Mouse (Mus musculus) midbrain, postnatal 0 days (tissue): Measurements from ENCODE around the gene Serpina11. TPM values are rescaled to one million over a fixed set of nuclear protein-coding genes. Genes with fewer than 3 reads are reported as not detected.

Experiments used
- ATAC-seq: fragments of 200-750 bp; cut with Nextera tagmentation; 2 replicates; pipeline ENCODE4 v1.8.0; 2017; ENCODE audit warnings: moderate number of reproducible peaks, mild to moderate bottlenecking, moderate TSS enrichment, moderate library complexity; ENCODE audit not compliant: low FRiP score
- DNase-seq: peaks from one replicate; pipeline ENCODE4 v3.0.0-alpha.2; 2015; ENCODE audit warnings: low spot score
- H3K27ac ChIP-seq: fragments of 300-500 bp; sonication (generic); 2 replicates; pipeline ENCODE4 v1.5.1; 2014; ENCODE audit warnings: low read depth, mild to moderate bottlenecking, low read length, mixed read lengths
- H3K27me3 ChIP-seq: fragments of 300-500 bp; sonication (generic); 2 replicates; pipeline ENCODE4 v1.6.1; 2014; ENCODE audit warnings: low read length, control low read depth, mixed read lengths; ENCODE audit not compliant: insufficient read depth
- H3K36me3 ChIP-seq: fragments of 300-500 bp; sonication (generic); 2 replicates; pipeline ENCODE4 v1.6.1; 2014; ENCODE audit warnings: low read length, control low read depth, mixed read lengths; ENCODE audit not compliant: insufficient read depth
- H3K4me1 ChIP-seq: fragments of 300-500 bp; sonication (generic); 2 replicates; pipeline ENCODE4 v1.6.1; 2014; ENCODE audit warnings: mild to moderate bottlenecking, control low read depth, antibody characterized with exemption, low read length, mixed read lengths; ENCODE audit not compliant: insufficient read depth
- H3K4me2 ChIP-seq: fragments of 300-500 bp; sonication (generic); 2 replicates; pipeline ENCODE4 v1.6.1; 2014; ENCODE audit warnings: low read depth, mild to moderate bottlenecking, low read length, mixed read lengths; ENCODE audit not compliant: poor library complexity, severe bottlenecking
- H3K4me3 ChIP-seq: fragments of 300-500 bp; sonication (generic); 2 replicates; pipeline ENCODE4 v1.5.1; 2014; ENCODE audit warnings: low read depth, mild to moderate bottlenecking, low read length, moderate library complexity
- H3K9ac ChIP-seq: fragments of 300-500 bp; sonication (generic); replicated peaks from 2 replicates; pipeline ENCODE4 v1.6.1; 2014; ENCODE audit warnings: mild to moderate bottlenecking, low read length, moderate library complexity, mixed read lengths; ENCODE audit not compliant: poor library complexity, severe bottlenecking
- H3K9me3 ChIP-seq: fragments of 300-500 bp; sonication (generic); 2 replicates; pipeline ENCODE4 v1.6.1; 2016; ENCODE audit warnings: low read length, control low read depth
- CTCF ChIP-seq: IDR thresholded peaks from 2 replicates; pipeline ENCODE4 v1.5.1; 2016; ENCODE audit warnings: antibody characterized with exemption, mild to moderate bottlenecking
- WGBS: fragments of 180-500 bp; shearing (Covaris S2); extraction: QIAGEN DNeasy Blood & Tissue Kit; methylation state at CpG from one replicate; pipeline ENCODE4 v1.1.7; 2014; 5-methylcytosine and 5-hydroxymethylcytosine counted together
- polyA plus RNA-seq: library from polyadenylated mRNA; unstranded; fragments of >200 nt; fragmentation: Nextera tagmentation; extraction: Ambion mirVana; gene quantifications from 2 replicates; pipeline ENCODE4 v1.2.1, GENCODE M21; 2015
- total RNA-seq: library from RNA; depleted of rRNA; stranded (reverse); fragments of >200 nt; gene quantifications from 2 replicates; pipeline ENCODE4 v1.2.3, GENCODE M21; 2014

The Serpina11 gene
- total and polyA plus RNA-seq, 2 experiments from 2014 or later: not detected

DNA sequence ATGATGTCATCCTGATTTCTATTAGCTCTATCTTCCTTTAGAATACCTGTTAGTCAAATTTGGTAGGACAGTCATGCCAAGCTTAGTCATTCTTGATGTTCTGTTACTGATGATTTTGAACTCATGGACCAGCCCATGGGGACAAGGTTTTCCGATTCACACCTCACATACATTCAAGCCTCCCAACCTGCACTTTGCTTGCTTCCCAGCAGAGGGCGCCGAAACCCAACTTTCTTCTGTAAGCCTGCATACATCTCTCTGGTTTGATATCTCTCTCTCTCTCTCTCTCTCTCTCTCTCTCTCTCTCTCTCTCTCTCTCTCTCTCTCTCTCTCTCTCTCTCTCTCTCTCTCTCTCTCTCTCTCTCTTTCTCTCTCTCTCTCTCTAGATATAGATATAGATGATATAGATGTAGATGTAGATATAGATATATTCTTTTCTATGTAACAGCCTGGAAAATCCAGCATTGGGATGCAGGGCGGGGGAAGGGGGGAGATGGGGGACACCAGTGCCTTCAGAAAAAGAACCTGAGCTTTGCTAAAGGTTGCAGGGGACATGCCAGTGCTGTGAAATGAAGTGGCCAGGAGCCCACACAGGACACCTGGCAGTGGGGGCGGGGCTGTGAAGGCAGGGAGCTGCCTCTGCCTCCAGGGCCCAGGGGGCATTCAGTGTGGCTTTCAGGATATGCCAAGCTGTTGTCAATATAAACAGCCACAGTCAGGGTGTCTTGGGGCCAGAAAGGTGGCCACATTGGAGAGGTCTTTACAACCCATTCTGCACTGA lies 5.7 kb upstream of the Serpina11 start:
- Histone ChIP-seq H3K36me3 (no peaks in the 10 kb centered on the region), H3K4me1 (no peaks in the 10 kb centered on the region), H3K4me2 (no peak overlapping the region), H3K27ac (no peak overlapping the region), H3K4me3 (no peak overlapping the region), H3K9me3 (no peaks in the 10 kb centered on the region), H3K27me3 (no peaks in the 10 kb centered on the region), H3K9ac (no peak overlapping the region)
- peak; percentile 88 for TF ChIP-seq CTCF
- ATAC-seq: peak; percentile 53; the same call in 1 of the 2 replicates
- 44% methylated on average over 5 of the region's 5 CpGs for WGBS
- peak; percentile 78 for DNase-seq

- Histone ChIP-seq H3K4me3 (no peak overlapping the region), H3K9ac (no peak overlapping the region), H3K9me3 (no peaks in the 10 kb centered on the region), H3K4me1 (no peaks in the 10 kb centered on the region), H3K27ac (no peak overlapping the region), H3K4me2 (no peak overlapping the region), H3K27me3 (no peaks in the 10 kb centered on the region), H3K36me3 (no peaks in the 10 kb centered on the region)
- DNase-seq (no peak), ATAC-seq (no peak)
- TF ChIP-seq CTCF: no peak
- 77% methylated on average over 7 of the region's 7 CpGs for WGBS
These were observed 3.2 kb upstream of the Serpina11 start for GRCm38 (mm10) chr12:103992945-103993344.

DNA sequence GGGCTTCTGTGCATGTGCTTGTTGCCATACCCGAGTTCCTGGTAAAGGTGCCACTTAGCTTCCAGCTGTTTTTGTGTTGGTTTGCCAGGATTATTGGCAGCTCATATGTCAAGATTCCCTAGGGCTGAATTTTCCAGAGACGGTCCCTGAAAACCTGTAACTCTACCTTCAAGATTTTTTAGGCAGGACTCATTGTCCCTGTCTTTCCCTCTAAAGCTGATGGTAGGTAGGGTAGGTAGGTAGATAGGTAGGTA lies 316 bp downstream of the Serpina11 start:
- Histone ChIP-seq H3K9ac (no peak overlapping the region), H3K27ac (no peak overlapping the region), H3K4me3 (no peak overlapping the region), H3K27me3 (no peaks in the 10 kb centered on the region), H3K4me2 (no peak overlapping the region), H3K36me3 (no peaks in the 10 kb centered on the region), H3K4me1 (no peaks in the 10 kb centered on the region), H3K9me3 (no peaks in the 10 kb centered on the region)
- TF ChIP-seq CTCF: no peak
- WGBS: 77% methylated on average over 2 of the region's 2 CpGs
- no peak for DNase-seq
- ATAC-seq: no peak

- Histone ChIP-seq H3K9me3 (no peaks in the 10 kb centered on the region), H3K4me1 (no peaks in the 10 kb centered on the region), H3K27me3 (no peaks in the 10 kb centered on the region), H3K27ac (no peak overlapping the region), H3K9ac (no peak overlapping the region), H3K4me3 (no peak overlapping the region), H3K36me3 (no peaks in the 10 kb centered on the region), H3K4me2 (no peak overlapping the region)
- ATAC-seq (no peak), DNase-seq (peak; percentile 23)
- TF ChIP-seq CTCF: peak; percentile 50
- 58% methylated on average over 14 of the region's 14 CpGs for WGBS
These were observed 823 bp downstream of the Serpina11 start for GRCm38 (mm10) chr12:103988754-103989513.

DNA sequence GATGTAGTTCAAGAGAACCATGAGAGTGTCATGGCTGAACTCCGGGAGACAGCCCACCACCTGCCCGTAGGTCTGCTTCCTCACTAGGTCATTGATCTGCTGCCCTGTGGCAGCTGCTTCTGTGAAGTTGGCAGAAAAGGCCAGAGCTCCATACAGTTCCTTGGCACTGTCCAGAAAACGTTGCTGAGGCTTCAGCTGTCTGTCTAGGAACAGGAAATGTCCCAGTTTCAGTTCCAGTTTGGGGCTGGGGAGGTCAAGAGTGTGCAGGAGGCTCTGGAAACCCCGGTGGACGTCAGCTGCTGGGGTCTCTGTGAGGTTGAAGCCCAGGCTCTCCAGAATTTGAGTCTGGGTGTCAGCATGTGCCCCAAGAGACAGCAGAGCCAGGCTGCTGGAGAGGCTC lies 3.9 kb downstream of the Serpina11 start:
- Histone ChIP-seq H3K36me3 (no peaks in the 10 kb centered on the region), H3K4me1 (peaks cover 3% of the 10 kb centered on the region; the same call in 1 of the 2 replicates), H3K27me3 (no peaks in the 10 kb centered on the region), H3K4me2 (no peak overlapping the region), H3K4me3 (no peak overlapping the region), H3K27ac (no peak overlapping the region), H3K9me3 (no peaks in the 10 kb centered on the region), H3K9ac (no peak overlapping the region)
- ATAC-seq (no peak), DNase-seq (no peak)
- WGBS: 75% methylated on average over 5 of the region's 5 CpGs
- no peak for TF ChIP-seq CTCF

DNA sequence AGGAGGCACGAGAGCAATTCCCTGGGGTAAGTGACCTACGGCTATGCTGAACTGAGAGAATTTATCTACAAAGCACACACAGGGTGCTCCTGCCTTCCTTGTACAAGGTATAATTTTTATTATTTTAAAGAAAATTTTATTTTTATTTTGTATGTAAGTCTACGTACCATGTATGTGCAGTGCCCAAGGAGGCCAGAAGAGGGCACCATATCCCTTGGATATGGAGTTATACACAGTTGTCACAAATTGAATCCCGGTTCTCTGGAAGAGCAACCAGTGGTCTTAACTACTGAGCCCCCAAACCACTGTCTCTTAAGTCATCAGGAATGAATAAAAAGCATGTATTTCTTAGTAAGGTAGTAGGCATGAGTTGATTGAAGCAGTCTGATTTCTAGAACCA lies 4.8 kb downstream of the Serpina11 start:
- no peak overlapping the region for H3K4me3 ChIP-seq
- H3K27me3 ChIP-seq: no peaks in the 10 kb centered on the region
- H3K4me1 ChIP-seq: peaks cover 3% of the 10 kb centered on the region; the same call in 1 of the 2 replicates
- no peaks in the 10 kb centered on the region for H3K9me3 ChIP-seq
- DNase-seq (peak; percentile 66), ATAC-seq (no peak)
- H3K9ac ChIP-seq: no peak overlapping the region
- TF ChIP-seq CTCF: peak; percentile 78
- no peak overlapping the region for H3K27ac ChIP-seq
- no peak overlapping the region for H3K4me2 ChIP-seq
- 59% methylated on average over 4 of the region's 4 CpGs for WGBS
- H3K36me3 ChIP-seq: no peaks in the 10 kb centered on the region
